Mouse (Mus musculus) spleen, embryonic (tissue): ENCODE data around the gene Ccdc142.

Source experiments
- CTCF ChIA-PET: fragments of 350-600 bp; sonication (Branson Sonifier 250); formaldehyde crosslinking; loops from one replicate; lab custom pipeline; 2022; lab: Charles Lee

Ccdc142 gene

DNA sequence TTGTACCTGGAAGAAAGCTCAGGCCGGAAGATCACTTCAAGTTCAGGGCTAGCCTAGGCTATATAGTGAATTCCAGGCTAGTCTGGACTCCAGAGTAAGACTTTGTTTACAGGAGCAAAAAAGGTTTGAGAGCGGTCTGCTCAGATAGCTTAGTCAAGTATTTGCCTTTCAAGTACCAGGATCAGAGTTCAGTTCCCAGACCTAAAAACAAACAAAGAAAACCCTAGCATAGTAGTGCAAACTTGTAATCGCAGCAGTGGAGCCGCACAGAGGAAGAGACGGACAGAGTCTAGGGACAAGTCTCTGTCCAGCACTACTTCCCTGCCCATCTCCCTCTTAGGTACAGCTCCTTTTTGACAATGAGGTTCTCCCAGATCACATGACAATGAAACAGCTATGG is 21.2 kb upstream of the Ccdc142 start:
- CTCF ChIA-PET, result no interaction called here

DNA sequence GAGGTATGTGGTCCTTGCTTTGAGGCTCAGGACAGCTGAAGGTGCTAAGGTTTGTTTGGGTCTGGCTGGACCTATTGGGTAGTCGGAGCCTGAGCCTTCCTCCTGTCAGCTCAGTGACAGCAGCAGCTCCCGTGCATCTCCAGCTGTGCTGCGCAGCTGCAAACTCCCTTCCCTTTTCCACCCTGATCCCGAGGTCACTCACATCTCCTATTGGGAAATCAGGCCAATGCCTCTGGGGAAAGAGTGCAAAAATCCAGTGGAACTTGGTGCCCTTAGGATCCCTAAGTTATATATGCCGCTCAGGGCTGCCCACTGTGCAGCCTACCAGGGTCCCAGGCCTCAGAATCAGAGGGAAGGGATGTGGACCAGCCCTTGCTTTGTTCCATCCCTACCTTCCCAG is 17.9 kb upstream of the Ccdc142 start:
- CTCF ChIA-PET, result no interaction called here

DNA sequence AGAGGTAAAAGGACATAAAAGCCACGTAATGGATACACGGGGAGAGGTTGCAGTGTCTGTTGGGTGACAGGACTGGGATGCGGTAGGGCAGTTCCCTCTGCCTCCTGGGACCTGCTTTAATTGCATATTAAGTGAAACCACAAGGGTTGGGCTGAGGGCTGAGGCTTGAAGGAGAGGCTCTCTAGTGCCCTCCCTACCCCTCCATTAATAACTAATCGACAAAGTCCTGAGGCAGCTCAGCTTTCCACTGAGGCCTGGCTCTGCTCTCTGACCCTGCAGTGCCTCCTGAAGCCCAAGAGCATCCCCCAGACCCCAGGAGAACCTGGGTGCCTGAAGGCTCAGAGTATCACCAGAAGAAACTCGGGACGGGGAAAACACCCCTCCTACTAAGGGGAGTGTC is 16.9 kb upstream of the Ccdc142 start:
- CTCF ChIA-PET, result no interaction called here

DNA sequence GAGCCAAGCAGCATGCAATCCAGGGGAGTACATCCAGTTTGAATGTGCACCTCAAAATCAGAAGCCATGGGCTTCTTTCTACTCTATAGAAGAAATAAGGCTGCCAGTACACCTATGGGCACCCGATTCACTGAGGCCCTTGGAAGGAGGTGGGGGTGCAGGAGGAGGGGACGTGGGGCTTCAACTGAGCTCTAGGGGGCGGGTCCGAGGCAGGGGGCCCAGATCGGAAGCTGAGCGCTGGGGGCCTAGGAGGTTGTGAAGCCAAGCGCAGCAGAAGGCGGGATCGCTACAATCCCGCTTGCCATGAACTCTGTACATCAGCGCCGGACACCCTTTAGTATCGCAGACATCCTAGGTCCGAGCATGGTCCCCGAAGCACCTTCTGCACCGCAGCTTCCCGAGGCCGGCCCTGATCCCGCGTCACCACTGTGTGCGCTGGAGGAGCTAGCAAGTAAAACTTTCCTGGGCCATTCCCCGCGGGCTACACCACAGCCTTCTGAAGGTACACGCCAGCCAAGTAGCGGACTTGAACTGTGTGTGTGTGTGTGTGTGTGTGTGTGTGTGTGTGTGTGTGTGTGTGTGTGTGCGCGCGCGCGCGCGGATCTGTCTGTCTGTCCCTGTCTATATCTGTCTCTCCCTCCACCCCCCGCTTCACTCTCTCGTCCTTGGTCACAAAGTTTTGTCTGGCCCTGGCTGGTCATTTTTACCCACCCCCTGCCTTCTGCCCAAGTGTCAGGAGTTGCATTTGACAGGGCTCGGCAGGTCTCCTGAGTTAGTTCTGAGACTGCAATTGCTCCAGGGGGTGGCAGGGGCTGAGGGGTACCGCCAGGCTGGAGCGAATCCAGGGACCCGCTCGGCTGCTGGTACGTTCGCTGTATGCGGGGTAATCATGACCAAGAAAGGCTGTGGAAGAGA is 15.0 kb upstream of the Ccdc142 start, which contains the start of gene Lbx2:
Gene Lbx2, plus strand, starts transcription at position 247 of the 915 bp plus-strand sequence.
- CTCF ChIA-PET, result no interaction called here

DNA sequence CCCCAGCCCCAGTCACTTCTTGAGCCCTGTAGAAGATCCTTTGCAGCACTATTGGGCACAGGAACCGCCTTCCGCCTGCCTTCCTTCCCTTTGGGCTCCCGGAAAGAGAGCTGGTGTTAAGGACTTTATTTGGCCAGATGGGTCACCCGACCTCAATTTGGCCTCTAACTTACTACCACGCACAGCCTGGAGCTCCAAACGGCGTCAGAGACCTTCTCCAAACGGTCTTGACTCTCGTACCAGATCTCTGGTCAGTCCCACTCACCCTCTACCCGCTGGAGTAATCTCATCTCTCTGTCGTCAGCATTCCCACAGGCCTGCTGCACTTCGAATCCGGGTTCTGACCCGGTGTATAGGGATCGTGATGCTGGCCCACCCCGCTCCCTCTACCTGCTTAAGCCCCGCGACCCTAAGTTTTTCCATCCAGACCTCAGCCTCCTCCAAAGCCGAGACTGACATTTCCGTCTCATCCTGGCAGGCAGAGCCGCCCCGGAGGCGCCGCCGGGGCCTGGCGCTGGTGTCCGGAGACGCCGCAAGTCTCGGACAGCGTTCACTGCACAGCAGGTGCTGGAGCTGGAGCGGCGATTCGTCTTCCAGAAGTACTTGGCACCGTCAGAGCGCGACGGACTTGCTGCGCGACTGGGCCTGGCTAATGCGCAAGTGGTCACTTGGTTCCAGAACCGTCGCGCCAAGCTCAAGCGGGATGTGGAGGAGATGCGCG is 14.0 kb upstream of the Ccdc142 start:
- CTCF ChIA-PET, result no interaction called here

DNA sequence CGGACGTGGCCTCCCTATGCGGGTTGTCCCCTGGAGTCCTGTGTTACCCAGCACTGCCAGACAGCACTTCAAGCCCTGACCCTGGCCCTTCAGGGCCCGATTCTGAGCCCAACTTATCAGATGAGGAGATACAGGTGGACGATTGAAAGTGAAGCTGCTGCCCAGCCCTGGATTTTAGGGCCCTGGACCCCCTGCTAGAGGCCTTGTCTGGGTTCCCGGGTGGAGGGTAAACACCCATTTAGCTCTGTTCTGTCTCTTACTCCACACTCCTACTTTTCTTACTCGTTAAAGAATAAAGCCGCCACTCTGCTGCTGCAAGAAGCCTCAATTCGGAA is 13.5 kb upstream of the Ccdc142 start:
- CTCF ChIA-PET, result no interaction called here

DNA sequence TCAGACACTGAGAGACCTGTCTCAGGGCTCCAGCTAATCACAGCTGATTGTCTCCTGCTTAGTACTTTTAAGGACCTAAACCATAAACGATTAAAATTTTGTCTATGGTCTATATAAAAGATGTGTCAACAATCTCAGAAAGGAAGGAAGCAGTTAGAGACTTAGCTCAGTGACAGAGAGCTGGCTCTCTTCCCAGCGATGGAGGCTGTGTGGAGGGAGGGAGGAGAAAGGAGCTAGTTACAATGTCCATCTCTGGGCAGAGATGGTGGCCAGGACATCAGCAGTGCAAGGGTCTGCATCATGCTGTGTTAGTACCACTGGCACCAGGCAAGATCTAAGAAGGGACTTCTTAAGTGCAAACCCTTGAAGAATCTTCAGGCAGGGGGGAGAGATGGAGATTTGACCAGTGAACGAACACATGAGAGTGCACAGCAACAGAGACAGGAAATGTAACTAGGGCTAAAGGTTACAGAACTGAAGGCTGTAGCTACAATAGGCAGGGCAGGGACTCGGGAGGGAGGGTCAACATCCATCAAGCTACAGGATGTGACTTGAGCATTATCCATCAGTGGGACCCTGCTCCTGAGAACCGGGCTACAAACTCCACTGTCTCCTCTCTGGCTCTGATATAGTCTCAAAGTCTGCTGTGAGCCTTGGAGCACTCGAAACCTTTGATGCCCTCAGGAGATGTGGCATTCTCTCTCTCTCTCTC is 8.8 kb upstream of the Ccdc142 start:
- CTCF ChIA-PET, result no interaction called here

DNA sequence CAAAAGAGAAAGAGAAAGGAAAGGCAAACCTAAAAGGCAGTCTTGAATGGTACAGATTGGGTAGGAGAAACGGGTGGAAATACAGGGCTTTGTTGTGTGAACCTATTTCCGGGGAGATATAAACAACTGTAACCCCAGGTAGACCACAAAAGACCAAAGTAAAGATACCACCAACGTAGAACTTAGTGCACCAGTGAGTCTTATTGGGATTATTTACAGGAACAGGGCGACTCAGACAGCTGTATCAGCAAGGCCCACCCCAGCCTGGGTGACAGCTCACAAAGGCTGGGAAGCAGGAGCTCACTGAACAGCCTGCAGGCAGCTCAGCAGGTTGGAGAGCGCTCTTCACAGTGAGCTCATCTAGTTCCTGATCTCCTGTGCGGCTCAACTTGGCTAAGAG is 5.4 kb upstream of the Ccdc142 start:
- CTCF ChIA-PET, result no interaction called here

DNA sequence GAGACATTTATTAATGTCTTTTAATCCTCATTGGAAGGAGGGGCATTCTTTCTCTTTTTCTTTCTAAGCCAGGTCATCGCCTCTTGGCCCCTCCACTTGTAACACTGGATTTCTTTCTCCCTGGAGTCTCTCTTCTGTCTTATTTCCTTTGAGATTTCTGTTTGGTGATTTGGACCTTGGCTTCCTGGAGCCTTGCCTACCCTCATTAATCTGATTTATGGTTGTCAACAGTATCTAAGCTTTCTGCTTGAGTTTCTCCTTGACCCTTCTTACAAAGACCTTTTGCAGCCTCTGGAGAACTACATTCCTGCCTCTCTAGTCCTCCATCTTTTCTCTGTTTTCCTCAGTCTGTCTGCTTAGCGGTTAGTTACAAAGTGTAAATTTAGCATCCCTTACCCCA is 3.0 kb upstream of the Ccdc142 start:
- CTCF ChIA-PET, result interaction anchor here (0.7 kb wide), 1 partner anchor 26 kb away, joined by 6 read pairs; no protein-coding TSS in a partner anchor

DNA sequence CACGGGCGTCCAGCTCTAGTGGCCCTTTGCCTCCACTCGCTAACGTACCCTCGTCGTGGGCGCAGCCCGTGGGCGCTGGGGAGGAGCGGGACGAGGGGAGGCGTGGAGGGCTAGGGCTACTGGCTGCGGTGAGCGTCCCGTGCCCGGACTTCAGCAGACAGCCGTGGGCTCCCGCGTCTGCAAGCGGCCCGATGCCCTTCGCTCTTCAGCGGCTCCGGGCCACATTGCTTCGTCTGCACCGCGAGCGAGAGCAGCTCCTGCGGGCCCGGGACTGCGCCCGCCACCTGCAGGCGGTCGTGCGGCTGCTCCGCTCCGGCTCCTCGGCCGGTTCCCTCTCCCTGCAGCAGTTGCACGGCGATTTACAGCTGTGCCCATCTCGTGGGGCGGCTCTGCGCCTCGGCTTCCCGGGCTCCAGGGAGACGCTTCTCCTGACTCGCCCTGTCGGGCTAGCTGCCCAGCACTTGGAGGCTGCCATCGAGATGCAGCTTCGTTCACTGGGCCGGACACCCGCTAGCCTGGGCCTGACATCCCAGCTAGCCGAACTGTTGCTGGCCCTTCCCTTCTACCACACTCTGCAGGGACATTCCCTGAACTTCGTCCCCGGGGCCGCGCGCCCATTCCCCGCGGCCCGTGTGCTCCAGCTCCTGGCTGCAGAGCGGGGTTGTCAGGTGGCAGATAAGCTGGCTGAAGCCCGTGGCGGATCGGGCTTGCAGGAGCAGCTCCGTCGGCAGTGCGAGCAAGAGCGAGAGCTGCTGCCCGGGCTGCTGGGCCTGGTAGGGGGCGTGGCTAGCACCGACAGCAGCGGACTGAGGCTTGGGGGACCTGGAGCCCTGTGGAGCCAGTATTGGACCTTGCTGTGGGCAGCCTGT is 521 bp downstream of the Ccdc142 start:
- CTCF ChIA-PET, result interaction anchor here (0.6 to 2.3 kb wide), 4 partner anchors 18 to 105 kb away, joined by 3 to 8 read pairs (median 4); no protein-coding TSS in a partner anchor

DNA sequence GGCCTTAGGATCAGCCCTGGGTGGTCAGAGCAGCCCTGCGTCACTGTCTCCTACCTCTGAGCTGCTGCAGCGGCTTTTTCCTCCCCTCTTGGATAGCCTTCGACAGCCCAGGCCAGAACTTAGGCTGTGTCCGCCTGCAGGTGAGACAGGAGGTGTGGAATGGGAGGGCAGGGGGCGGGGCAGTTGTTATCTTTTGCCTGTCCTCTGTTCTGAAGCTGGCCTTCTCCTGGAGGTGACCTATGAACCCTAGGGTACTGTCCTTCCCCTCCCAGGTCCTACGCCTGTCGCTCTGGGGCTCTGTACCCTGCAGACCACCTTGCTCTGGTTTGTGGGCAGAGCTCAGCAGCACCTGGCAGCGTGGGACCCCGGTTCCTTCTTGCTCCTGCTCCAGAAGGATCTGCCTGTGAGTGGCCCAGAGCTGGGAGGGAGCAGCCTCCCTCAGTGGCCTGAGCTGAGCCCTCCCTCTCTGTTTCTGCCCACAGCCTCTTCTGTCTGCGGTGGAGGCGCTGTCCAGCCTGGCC is 1.8 kb downstream of the Ccdc142 start:
- CTCF ChIA-PET, result interaction anchor here (1.0 kb wide), 1 partner anchor 82 kb away, joined by 3 read pairs; no protein-coding TSS in a partner anchor

DNA sequence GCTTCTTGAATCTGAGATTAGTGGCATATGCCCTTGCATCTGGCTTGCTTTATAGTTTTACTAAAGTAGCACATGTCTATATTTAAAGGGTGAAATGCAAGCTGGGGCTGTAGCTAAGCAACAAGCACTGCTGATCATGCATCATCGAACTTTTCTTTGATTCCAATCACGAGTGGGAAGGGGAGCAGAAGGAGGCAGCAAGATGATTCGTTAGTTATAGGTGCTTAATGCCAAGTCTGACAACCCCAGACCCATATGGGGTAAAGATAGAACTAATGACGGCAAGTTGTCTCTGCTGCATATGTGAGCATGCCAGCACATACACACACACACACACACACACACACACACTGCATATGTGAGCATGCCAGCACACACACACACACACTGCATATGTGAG is 2.8 kb downstream of the Ccdc142 start:
- CTCF ChIA-PET, result no interaction called here

DNA sequence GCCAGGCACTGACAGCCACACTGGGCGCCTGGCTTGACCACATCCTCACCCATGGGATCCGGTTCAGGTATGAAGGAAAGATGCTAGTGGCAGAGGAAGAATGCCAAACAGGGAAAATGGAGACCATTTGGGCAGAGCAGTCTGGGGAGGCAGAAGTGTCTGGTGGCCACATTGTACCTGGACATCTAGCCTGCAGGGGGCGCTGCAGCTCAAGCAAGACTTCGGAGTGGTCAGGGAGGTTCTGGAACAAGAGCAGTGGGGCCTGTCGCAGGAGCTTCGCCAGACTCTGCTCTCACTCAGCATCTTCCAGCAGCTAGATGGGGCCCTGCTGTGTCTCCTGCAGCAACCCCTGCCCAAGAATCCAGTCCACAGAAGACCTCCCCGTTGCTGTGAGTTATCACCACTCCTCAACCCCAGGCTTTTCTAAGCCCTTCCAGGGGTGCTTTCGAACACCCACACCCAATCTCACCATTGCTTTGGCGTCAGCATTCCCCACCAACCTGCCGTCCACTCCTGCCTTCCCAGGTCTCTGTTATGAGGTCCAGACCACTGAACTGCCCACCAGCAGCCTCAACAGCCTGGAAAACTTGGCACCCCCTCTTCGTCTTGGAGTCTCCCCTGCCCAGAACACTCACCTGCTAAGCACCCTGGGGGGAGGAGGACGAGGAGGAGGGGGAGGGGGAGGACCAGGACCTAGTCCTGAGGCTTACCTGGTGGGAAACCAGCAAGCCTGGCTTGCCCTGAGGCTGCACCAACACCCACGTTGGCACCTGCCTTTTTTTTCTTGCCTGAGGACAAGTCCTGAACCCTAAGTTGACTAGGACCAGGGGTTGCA is 6.4 kb downstream of the Ccdc142 start:
- CTCF ChIA-PET, result interaction anchor here (1.3 kb wide), 1 partner anchor 11 kb away, joined by 3 read pairs; no protein-coding TSS in a partner anchor

DNA sequence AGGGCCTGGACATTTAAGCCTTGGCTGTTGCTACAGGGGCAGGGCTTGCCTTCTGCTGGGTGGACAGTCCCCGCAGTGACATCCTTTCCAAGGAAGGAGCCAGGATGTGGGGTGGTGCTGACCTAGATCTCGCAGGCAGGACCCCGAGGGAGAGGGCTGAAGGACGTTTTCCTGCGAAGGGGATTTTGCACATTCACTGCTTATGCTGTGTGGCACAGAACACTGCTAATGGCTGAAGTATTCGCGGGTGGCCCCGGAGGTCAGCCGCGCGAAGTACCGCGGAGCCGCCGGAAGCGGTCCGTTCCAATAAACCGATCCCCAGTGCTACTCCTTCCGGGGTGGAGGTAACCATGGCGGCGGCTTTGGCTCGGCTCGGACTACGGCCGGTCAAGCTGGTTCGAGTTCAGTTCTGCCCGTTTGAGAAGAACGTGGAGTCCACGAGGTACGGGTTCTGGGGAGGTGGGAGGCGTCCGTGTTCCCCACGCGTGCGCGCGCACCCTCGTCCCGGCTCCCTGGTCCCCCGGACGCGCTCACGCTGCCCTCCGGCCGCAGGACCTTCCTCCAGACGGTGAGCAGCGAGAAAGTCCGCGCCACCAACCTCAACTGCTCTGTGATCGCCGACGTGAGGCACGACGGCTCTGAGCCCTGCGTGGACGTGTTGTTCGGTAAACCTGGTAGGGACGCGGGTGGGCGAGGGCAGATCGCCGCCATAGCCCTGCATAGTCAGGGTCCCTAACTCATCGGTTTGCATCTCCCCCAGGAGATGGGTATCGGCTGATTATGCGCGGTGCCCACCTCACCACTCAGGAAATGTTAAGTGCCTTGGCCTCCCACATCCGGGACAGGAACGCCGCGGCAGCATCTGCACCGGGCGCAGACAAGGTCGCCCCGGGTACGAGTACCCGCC is 7.6 kb downstream of the Ccdc142 start, which contains the start of gene Mrpl53:
Gene Mrpl53, plus strand, starts transcription at position 279 of the 907 bp plus-strand sequence.
- CTCF ChIA-PET, result interaction anchor here (0.6 to 1.3 kb wide), 3 partner anchors 10 to 104 kb away, joined by 3 to 14 read pairs (median 3); no protein-coding TSS in a partner anchor

DNA sequence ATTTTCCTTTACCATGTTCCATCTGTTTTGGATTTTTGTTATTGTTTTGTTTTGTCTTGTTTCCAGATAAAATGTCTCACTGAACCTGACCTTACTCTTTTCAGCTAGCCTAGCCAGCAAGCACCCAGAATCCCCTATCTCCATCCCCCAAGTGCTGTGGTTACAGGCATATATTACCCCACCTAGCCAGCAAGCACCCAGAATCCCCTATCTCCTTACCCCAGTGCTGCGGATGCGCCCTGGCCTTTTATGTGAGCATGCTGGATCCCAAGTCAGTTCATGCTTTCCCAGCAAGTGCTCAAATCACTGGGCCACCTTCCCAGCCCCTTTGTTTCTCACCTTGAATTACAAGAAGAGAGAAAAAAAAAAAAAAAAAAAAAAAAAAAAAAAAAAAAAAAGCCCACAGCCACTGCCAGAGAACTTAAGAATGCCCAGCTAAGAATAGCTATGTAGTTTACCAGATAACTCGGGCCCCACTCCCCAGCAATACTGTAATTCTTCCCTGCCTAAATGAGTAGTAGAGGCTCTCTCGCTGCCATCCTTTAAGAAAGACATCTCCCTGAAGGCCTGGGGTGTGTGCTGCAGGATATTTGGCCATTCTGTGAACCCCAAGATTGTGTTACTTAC is 10.2 kb downstream of the Ccdc142 start:
- CTCF ChIA-PET, result no interaction called here

DNA sequence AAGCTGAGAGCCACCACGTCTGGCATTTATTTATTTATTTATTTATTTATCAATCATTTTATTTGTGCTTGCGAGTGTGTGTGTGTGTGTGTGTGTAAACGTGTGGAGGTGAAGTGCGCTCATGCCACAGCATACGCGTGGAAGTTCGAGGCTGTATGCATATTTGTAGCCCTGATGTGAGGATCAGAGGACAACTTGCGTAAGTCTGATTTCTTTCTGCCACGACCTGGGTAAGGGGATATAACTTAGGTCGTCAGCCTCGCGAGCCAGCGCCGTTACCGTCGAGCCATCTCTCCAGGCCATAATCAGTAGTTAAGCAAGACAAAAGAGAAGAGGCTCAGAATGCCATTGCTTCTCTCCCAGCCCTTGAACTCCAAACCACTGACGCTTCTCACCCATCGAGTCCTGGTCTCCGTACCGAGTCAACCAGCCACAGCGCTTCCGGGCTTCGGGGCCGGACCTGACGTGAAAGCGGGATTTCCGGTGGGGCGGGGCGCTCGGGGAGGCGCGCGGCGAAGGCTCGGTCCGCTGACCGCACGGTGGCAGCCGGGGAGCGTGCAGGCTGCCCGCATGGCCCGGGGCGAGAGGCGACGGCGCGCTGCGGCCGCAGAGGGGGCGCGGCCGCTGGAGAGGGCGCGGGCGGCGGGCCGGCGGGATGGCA is 13.7 kb downstream of the Ccdc142 start, which contains the start of gene Mogs:
Gene Mogs, plus strand, starts transcription at position 486 of the 661 bp plus-strand sequence.
- CTCF ChIA-PET, result no interaction called here

DNA sequence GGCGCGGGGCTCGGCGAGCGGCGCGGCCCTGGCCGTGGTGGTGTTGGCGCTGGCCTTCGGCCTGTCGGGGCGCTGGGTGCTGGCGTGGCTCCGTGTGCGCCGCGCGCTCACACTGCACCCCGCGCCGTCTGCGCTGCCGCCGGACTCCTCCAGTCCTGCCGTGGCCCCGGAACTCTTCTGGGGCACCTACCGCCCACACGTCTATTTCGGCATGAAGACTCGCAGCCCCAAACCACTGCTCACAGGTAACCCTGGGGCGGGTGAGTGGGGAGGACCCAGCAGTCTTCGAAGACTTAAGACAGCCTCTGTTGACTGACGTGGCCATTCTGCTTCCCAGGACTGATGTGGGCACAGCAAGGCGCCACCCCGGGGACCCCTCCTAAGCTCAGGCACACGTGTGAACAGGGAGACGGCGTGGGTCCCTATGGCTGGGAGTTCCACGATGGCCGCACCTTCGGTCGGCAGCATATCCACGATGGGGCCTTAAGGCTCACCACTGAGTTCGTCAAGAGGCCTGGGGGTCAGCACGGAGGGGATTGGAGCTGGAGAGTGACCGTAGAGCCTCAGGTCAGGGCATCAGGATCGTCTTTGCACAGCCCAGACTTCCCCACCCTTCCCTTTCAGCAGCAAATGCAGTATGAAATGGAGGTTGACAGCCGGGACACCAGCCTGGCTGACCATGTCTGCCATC is 14.4 kb downstream of the Ccdc142 start:
- CTCF ChIA-PET, result no interaction called here
